Mouse (Mus musculus) limb, embryonic 11.5 days (tissue): Measurements from ENCODE around the gene Kat5. TPM values are rescaled to one million over a fixed set of nuclear protein-coding genes. Genes with fewer than 3 reads are reported as not detected.

Source experiments
- ATAC-seq: fragments of 200-750 bp; cut with Nextera tagmentation; 2 replicates; pipeline ENCODE4 v1.8.0; 2017; ENCODE audit warnings: low read depth; ENCODE audit not compliant: insufficient number of reproducible peaks, low FRiP score, low TSS enrichment
- DNase-seq: peaks from one replicate; pipeline ENCODE4 v3.0.0-alpha.2; 2015; ENCODE audit warnings: low spot score
- H3K27ac ChIP-seq: fragments of 300-500 bp; sonication (generic); replicated peaks from 2 replicates; pipeline ENCODE4 v1.5.1; 2014; ENCODE audit warnings: low read depth, mild to moderate bottlenecking, low read length
- H3K27me3 ChIP-seq: fragments of 300-500 bp; sonication (generic); 2 replicates; pipeline ENCODE4 v1.6.1; 2014; ENCODE audit warnings: mild to moderate bottlenecking, low read length, mixed read lengths; ENCODE audit not compliant: control insufficient read depth, insufficient read depth
- H3K36me3 ChIP-seq: fragments of 300-500 bp; sonication (generic); 2 replicates; pipeline ENCODE4 v1.6.1; 2014; ENCODE audit warnings: mild to moderate bottlenecking, low read length, moderate library complexity, mixed read lengths; ENCODE audit not compliant: control insufficient read depth, insufficient read depth
- H3K4me1 ChIP-seq: fragments of 300-500 bp; sonication (generic); 2 replicates; pipeline ENCODE4 v1.6.1; 2014; ENCODE audit warnings: low read length, mixed read lengths; ENCODE audit not compliant: control insufficient read depth, insufficient read depth
- H3K4me2 ChIP-seq: fragments of 300-500 bp; sonication (generic); 2 replicates; pipeline ENCODE4 v1.6.1; 2014; ENCODE audit warnings: low read depth, mild to moderate bottlenecking, moderate library complexity; ENCODE audit not compliant: severe bottlenecking
- H3K4me3 ChIP-seq: fragments of 300-500 bp; sonication (generic); 2 replicates; pipeline ENCODE4 v1.5.1; 2014; ENCODE audit warnings: low read depth, low read length
- H3K9ac ChIP-seq: fragments of 300-500 bp; sonication (generic); 2 replicates; pipeline ENCODE4 v1.6.1; 2014; ENCODE audit warnings: mild to moderate bottlenecking, low read length
- H3K9me3 ChIP-seq: fragments of 300-500 bp; sonication (generic); 2 replicates; pipeline ENCODE4 v1.6.1; 2016; ENCODE audit warnings: low read length; ENCODE audit not compliant: control insufficient read depth
- WGBS: fragments of 180-500 bp; shearing (Covaris S2); extraction: QIAGEN DNeasy Blood & Tissue Kit; methylation state at CpG from one replicate; pipeline ENCODE4 v1.1.7; 2014; 5-methylcytosine and 5-hydroxymethylcytosine counted together
- polyA plus RNA-seq: library from polyadenylated mRNA; unstranded; fragments of >200 nt; fragmentation: Nextera tagmentation; extraction: Ambion mirVana; gene quantifications from 2 replicates; pipeline ENCODE4 v1.2.1, GENCODE M21; 2014

Kat5 gene
- polyA plus RNA-seq, 1 experiment from 2014 or later: 36.6 TPM

GRCm38 (mm10) chr19:5601752-5602541 lies 8.1 kb downstream of the Kat5 start, which contains the start of gene Rnaseh2c:
Rnaseh2c (plus strand) TSS chr19:5601873.
- under 1% methylated on average over 59 of the region's 64 CpGs for WGBS
- Histone ChIP-seq H3K4me1 (peaks cover 8% of the 10 kb centered on the region), H3K9ac (peak within 1 kb of the TSS; percentile 90), H3K9me3 (no peaks in the 10 kb centered on the region), H3K4me2 (peak within 1 kb of the TSS; percentile 84), H3K27me3 (no peaks in the 10 kb centered on the region), H3K36me3 (peaks cover 22% of the 10 kb centered on the region), H3K27ac (peak within 1 kb of the TSS; percentile 49; the same call in 1 of the 2 replicates), H3K4me3 (peak within 1 kb of the TSS; percentile 94)
- DNase-seq: peak; percentile 84
- peak; percentile 83 for ATAC-seq

GRCm38 (mm10) chr19:5599224-5599623 lies 10.8 kb downstream of the Kat5 start:
- H3K27me3 ChIP-seq: no peaks in the 10 kb centered on the region
- WGBS: 82% methylated on average over 4 of the region's 4 CpGs

GRCm38 (mm10) chr19:5591888-5592287 lies 18.1 kb downstream of the Kat5 start:
- ATAC-seq (no peak), DNase-seq (no peak)
- H3K27me3 ChIP-seq: no peaks in the 10 kb centered on the region
- no peaks in the 10 kb centered on the region for H3K36me3 ChIP-seq
- no peak overlapping the region for H3K27ac ChIP-seq
- no peaks in the 10 kb centered on the region for H3K9me3 ChIP-seq
- WGBS: 88% methylated on average over 6 of the region's 6 CpGs
- H3K9ac ChIP-seq: no peak overlapping the region
- no peak overlapping the region for H3K4me3 ChIP-seq
- no peak overlapping the region for H3K4me2 ChIP-seq
- H3K4me1 ChIP-seq: no peaks in the 10 kb centered on the region

More at GRCm38 (mm10) chr19:5599224-5599623, 10.8 kb downstream of the Kat5 start:
- H3K36me3 ChIP-seq: peaks cover 3% of the 10 kb centered on the region; the same call in 1 of the 2 replicates
- no peak overlapping the region for H3K4me2 ChIP-seq
- peaks cover 8% of the 10 kb centered on the region for H3K4me1 ChIP-seq
- no peak for DNase-seq
- no peaks in the 10 kb centered on the region for H3K9me3 ChIP-seq
- no peak overlapping the region for H3K4me3 ChIP-seq
- H3K9ac ChIP-seq: no peak overlapping the region
- no peak overlapping the region for H3K27ac ChIP-seq
- no peak for ATAC-seq

- Histone ChIP-seq H3K9me3 (no peaks in the 10 kb centered on the region), H3K27me3 (no peaks in the 10 kb centered on the region), H3K4me1 (no peaks in the 10 kb centered on the region), H3K4me2 (no peak overlapping the region), H3K27ac (no peak overlapping the region), H3K9ac (no peak overlapping the region), H3K4me3 (no peak overlapping the region), H3K36me3 (no peaks in the 10 kb centered on the region)
- no peak for DNase-seq
- 73% methylated on average over 9 of the region's 9 CpGs for WGBS
- no peak for ATAC-seq
Observed at GRCm38 (mm10) chr19:5589159-5589558, 20.9 kb downstream of the Kat5 start.

GRCm38 (mm10) chr19:5581995-5582394 lies 28.0 kb downstream of the Kat5 start:
- H3K36me3 ChIP-seq: no peaks in the 10 kb centered on the region
- DNase-seq: no peak
- H3K9ac ChIP-seq: no peak overlapping the region
- no peaks in the 10 kb centered on the region for H3K27me3 ChIP-seq
- no peaks in the 10 kb centered on the region for H3K9me3 ChIP-seq
- 93% methylated on average over 2 of the region's 2 CpGs for WGBS
- no peak overlapping the region for H3K27ac ChIP-seq
- H3K4me3 ChIP-seq: no peak overlapping the region
- no peak for ATAC-seq
- no peaks in the 10 kb centered on the region for H3K4me1 ChIP-seq
- no peak overlapping the region for H3K4me2 ChIP-seq

GRCm38 (mm10) chr19:5580776-5581175 lies 29.3 kb downstream of the Kat5 start:
- H3K9ac ChIP-seq: no peak overlapping the region

GRCm38 (mm10) chr19:5579971-5580370 lies 30.1 kb downstream of the Kat5 start:
- WGBS: 78% methylated on average over 4 of the region's 4 CpGs
- Histone ChIP-seq H3K27ac (no peak overlapping the region), H3K4me1 (no peaks in the 10 kb centered on the region), H3K9me3 (no peaks in the 10 kb centered on the region), H3K9ac (no peak overlapping the region), H3K4me3 (no peak overlapping the region), H3K27me3 (no peaks in the 10 kb centered on the region), H3K4me2 (no peak overlapping the region), H3K36me3 (no peaks in the 10 kb centered on the region)
- ATAC-seq (no peak), DNase-seq (no peak)

More at GRCm38 (mm10) chr19:5580776-5581175, 29.3 kb downstream of the Kat5 start:
- ATAC-seq: no peak
- no peak overlapping the region for H3K27ac ChIP-seq
- WGBS: 85% methylated on average over 6 of the region's 6 CpGs
- no peaks in the 10 kb centered on the region for H3K36me3 ChIP-seq
- H3K4me2 ChIP-seq: no peak overlapping the region
- H3K4me3 ChIP-seq: no peak overlapping the region
- H3K4me1 ChIP-seq: no peaks in the 10 kb centered on the region
- no peaks in the 10 kb centered on the region for H3K27me3 ChIP-seq
- DNase-seq: no peak
- H3K9me3 ChIP-seq: no peaks in the 10 kb centered on the region

- Histone ChIP-seq H3K36me3 (no peaks in the 10 kb centered on the region), H3K4me3 (no peak overlapping the region), H3K9me3 (no peaks in the 10 kb centered on the region), H3K27ac (no peak overlapping the region), H3K27me3 (no peaks in the 10 kb centered on the region), H3K4me2 (no peak overlapping the region), H3K4me1 (no peaks in the 10 kb centered on the region), H3K9ac (no peak overlapping the region)
- DNase-seq: no peak
- WGBS: 98% methylated on average over 1 of the region's 1 CpGs
- ATAC-seq: no peak
Observed at GRCm38 (mm10) chr19:5575336-5575735, 34.7 kb downstream of the Kat5 start.
